Mouse (Mus musculus) liver, adult 2 months (tissue): ENCODE measurements at regions not wholly inside any gene's neighbourhood (a gene's known extent, or its start where the extent isn't known, plus 50 kb on each side); places are given as distances from the start of the nearest gene placed in this dataset.

ENCODE experiments used
- DNase-seq: peaks from one replicate; pipeline ENCODE4 v3.0.0-alpha.2; 2011; ENCODE audit warnings: low read depth, low spot score; ENCODE audit errors: extremely low read depth
- H3K27ac ChIP-seq: fragments of 200-500 bp; replicated peaks from 2 replicates; pipeline ENCODE4 v1.5.1; 2012; ENCODE audit warnings: low read depth, mild to moderate bottlenecking, control low read depth, inconsistent platforms, low read length; ENCODE audit not compliant: insufficient read depth
- H3K27me3 ChIP-seq: fragments of 200-500 bp; 2 replicates; pipeline ENCODE4 v1.6.1; 2012; ENCODE audit warnings: mild to moderate bottlenecking, moderate library complexity, low read length, inconsistent platforms; ENCODE audit not compliant: control insufficient read depth, insufficient read depth
- H3K36me3 ChIP-seq: fragments of 200-500 bp; 2 replicates; pipeline ENCODE4 v1.6.1; 2012; ENCODE audit warnings: low read length, inconsistent platforms; ENCODE audit not compliant: control insufficient read depth, insufficient read depth
- H3K4me1 ChIP-seq: fragments of 200-500 bp; 2 replicates; pipeline ENCODE4 v1.6.1; 2011; ENCODE audit warnings: low read length; ENCODE audit not compliant: control insufficient read depth, insufficient read depth
- H3K4me3 ChIP-seq: fragments of 200-500 bp; 2 replicates; pipeline ENCODE4 v1.5.1; 2011; ENCODE audit warnings: low read depth, mild to moderate bottlenecking, control low read depth, low read length, moderate library complexity; ENCODE audit not compliant: insufficient read depth
- H3K79me2 ChIP-seq: fragments of 200-500 bp; 2 replicates; pipeline ENCODE4 v1.6.1; 2012; ENCODE audit warnings: inconsistent platforms, mild to moderate bottlenecking, low read length, moderate library complexity; ENCODE audit not compliant: control insufficient read depth, insufficient read depth
- H3K9ac ChIP-seq: fragments of 200-500 bp; 2 replicates; pipeline ENCODE4 v1.6.1; 2012; ENCODE audit warnings: low read depth, mild to moderate bottlenecking, control low read depth, inconsistent platforms, low read length
- CTCF ChIP-seq: fragments of 200-500 bp; IDR thresholded peaks from 2 replicates; pipeline ENCODE4 v1.5.1; 2011; ENCODE audit warnings: low read depth, low read length, control low read depth
- POLR2A ChIP-seq: fragments of 200-500 bp; IDR thresholded peaks from 2 replicates; pipeline ENCODE4 v1.6.1; 2011; ENCODE audit warnings: low read length, control low read depth; ENCODE audit not compliant: insufficient read depth; ENCODE audit errors: extremely low read depth
- whole genome bisulfite sequencing: fragments of 180-500 bp; shearing (Covaris S2); methylation state at CpG from one replicate; pipeline ENCODE4 v1.1.7; 2018; 5-methylcytosine and 5-hydroxymethylcytosine counted together

GRCm38 (mm10) chr3:60323514-60323913 is 149.1 kb upstream of the Mbnl1 start:
- Histone ChIP-seq H3K4me3 (no peak overlapping the region), H3K36me3 (no peaks in the 10 kb centered on the region), H3K9ac (no peak overlapping the region), H3K27ac (no peak overlapping the region), H3K4me1 (peaks cover 2% of the 10 kb centered on the region), H3K79me2 (no peaks in the 10 kb centered on the region), H3K27me3 (no peaks in the 10 kb centered on the region)
- peak; percentile 10 for DNase-seq
- TF ChIP-seq CTCF (no peak), POLR2A (no peak)

DNA sequence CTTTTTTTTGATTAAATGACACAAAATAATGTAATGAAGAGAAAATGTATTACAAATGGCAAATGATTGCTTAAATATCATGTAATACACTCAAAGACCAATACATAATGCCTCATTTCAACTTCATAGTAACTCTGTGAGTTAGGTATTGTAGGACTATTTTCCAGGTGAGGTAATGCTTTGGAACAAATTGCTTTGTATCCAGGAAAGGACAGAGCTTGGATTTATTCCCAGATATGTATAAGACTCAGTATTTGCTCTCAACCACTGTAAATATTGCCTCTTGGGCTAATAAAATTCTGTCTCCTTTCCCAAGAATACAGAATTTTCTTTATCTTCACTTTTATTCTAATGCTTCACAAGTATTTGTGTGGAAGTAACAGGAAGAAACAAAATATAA is 148.2 kb upstream of the Mbnl1 start:
- TF ChIP-seq POLR2A (no peak), CTCF (no peak)
- no peaks in the 10 kb centered on the region for H3K36me3 ChIP-seq
- H3K4me3 ChIP-seq = no peak overlapping the region
- peak; percentile 72 for DNase-seq
- no peak overlapping the region for H3K9ac ChIP-seq
- peaks cover 2% of the 10 kb centered on the region for H3K4me1 ChIP-seq
- H3K27me3 ChIP-seq = no peaks in the 10 kb centered on the region
- no peaks in the 10 kb centered on the region for H3K79me2 ChIP-seq
- no peak overlapping the region for H3K27ac ChIP-seq

DNA sequence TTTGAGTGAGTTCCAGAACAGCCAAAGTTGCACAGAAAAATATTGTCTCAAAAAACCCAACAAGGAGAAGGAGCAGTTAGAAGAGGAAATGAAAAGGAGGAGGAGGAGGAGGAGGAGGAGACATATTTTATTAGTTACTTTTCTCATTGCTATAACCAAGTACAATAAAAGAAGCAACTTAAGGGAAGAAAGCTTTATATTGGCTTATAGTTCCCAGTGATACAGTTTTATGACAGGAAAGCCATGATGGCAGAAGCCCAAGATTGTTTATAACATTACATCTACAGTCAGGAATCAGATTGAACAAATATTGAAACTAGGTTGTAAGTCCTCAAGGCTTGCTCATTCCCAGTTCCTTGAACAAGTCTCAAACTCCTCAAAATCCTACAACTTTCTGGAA is 147.7 kb upstream of the Mbnl1 start:
- no peak overlapping the region for H3K27ac ChIP-seq
- no peak for TF ChIP-seq CTCF
- TF ChIP-seq POLR2A = no peak
- no peaks in the 10 kb centered on the region for H3K27me3 ChIP-seq
- peaks cover 2% of the 10 kb centered on the region for H3K4me1 ChIP-seq
- no peak overlapping the region for H3K9ac ChIP-seq
- no peaks in the 10 kb centered on the region for H3K79me2 ChIP-seq
- no peak for DNase-seq
- no peaks in the 10 kb centered on the region for H3K36me3 ChIP-seq
- H3K4me3 ChIP-seq = no peak overlapping the region

GRCm38 (mm10) chr3:60332460-60332859 is 140.2 kb upstream of the Mbnl1 start:
- DNase-seq = no peak
- TF ChIP-seq POLR2A (no peak), CTCF (no peak)
- no peaks in the 10 kb centered on the region for H3K4me1 ChIP-seq
- no peak overlapping the region for H3K9ac ChIP-seq
- no peak overlapping the region for H3K4me3 ChIP-seq
- no peaks in the 10 kb centered on the region for H3K79me2 ChIP-seq
- no peaks in the 10 kb centered on the region for H3K27me3 ChIP-seq
- H3K27ac ChIP-seq = no peak overlapping the region
- no peaks in the 10 kb centered on the region for H3K36me3 ChIP-seq

DNA sequence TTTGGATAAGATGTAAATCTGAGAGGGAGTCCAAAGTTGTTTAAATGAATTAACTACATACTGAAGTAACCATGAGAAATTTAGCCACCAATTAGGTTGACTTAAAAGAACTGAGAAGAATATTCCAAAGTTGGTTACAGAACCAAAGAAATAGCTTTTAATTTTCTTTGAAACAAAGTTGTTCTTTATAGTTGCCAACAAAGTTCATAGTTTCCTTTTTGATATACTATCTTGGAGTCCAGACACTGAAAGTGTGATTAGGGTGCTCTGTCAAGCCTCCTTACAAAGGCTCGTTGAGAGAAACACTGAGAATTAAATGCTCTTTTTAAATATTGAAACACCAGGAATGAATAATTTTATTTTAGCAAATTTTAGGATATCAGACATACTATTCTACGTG is 139.0 kb upstream of the Mbnl1 start:
- no peaks in the 10 kb centered on the region for H3K4me1 ChIP-seq
- H3K9ac ChIP-seq = no peak overlapping the region
- no peak for DNase-seq
- H3K36me3 ChIP-seq = no peaks in the 10 kb centered on the region
- no peaks in the 10 kb centered on the region for H3K27me3 ChIP-seq
- no peak overlapping the region for H3K27ac ChIP-seq
- no peaks in the 10 kb centered on the region for H3K79me2 ChIP-seq
- WGBS = 85% methylated on average over 2 of the region's 2 CpGs
- TF ChIP-seq CTCF (no peak), POLR2A (no peak)
- H3K4me3 ChIP-seq = no peak overlapping the region

- no peaks in the 10 kb centered on the region for H3K4me1 ChIP-seq
- TF ChIP-seq CTCF (no peak), POLR2A (no peak)
- H3K36me3 ChIP-seq = no peaks in the 10 kb centered on the region
- DNase-seq = no peak
- H3K79me2 ChIP-seq = no peaks in the 10 kb centered on the region
- H3K27ac ChIP-seq = no peak overlapping the region
- no peaks in the 10 kb centered on the region for H3K27me3 ChIP-seq
- 93% methylated on average over 2 of the region's 2 CpGs for WGBS
- H3K4me3 ChIP-seq = no peak overlapping the region
- H3K9ac ChIP-seq = no peak overlapping the region
Observed at GRCm38 (mm10) chr3:60334133-60334532, 138.5 kb upstream of the Mbnl1 start.
